Mouse (Mus musculus) gonadal fat pad, adult 2 months (tissue): ENCODE measurements around the gene Hamp. TPM values are rescaled to one million over a fixed set of nuclear protein-coding genes. Genes with fewer than 3 reads are reported as not detected.

Experiments
- DNase-seq: peaks from one replicate; pipeline ENCODE4 v3.0.0-alpha.2; 2012; ENCODE audit warnings: low read depth
- polyA plus RNA-seq: library from polyadenylated mRNA; depleted of rRNA; stranded (reverse); fragments of >200 nt; gene quantifications from 2 replicates; pipeline ENCODE4 v1.2.3, GENCODE M21; 2012; rRNA removed

Hamp gene
- polyA plus RNA-seq, result 0.76 and 8.4 TPM in 2 replicates

DNA sequence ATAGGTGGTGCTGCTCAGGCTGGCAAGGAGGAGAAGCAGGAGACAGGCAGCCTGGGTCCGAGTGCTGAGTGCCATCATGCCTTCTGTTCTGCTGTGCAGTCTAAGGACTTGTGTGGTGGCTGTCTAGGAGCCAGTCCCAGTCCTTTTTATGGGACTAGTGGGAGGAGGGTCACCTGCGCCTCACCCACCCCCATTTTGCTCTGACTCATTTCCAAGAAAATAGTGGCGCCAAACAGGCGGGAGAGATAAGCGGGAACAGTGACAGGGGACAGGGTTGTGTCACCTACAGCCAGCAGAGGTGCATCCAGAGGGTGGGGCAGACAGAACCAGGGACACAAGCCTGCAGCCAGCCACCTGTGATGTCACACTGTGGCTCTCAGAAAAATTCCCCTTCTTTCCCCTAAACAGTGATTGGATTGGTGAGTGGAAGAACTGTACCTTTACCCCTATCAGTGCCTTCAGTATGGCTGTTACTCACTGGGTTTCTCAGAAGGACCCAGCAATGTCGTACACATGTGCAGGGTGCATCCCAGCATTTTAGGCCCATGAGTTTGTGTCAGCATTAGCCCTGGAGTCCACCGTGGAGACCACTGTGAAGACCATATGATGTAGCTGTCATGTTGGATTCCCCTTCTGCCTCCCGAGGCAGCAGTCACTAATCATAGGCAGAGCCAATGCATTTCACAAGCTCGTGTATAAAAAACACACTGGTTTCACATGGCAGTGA is at the start of gene Hamp:
Gene Hamp, minus strand, starts transcription at position 124 of the 727 bp plus-strand sequence.
- DNase-seq, result no peak

DNA sequence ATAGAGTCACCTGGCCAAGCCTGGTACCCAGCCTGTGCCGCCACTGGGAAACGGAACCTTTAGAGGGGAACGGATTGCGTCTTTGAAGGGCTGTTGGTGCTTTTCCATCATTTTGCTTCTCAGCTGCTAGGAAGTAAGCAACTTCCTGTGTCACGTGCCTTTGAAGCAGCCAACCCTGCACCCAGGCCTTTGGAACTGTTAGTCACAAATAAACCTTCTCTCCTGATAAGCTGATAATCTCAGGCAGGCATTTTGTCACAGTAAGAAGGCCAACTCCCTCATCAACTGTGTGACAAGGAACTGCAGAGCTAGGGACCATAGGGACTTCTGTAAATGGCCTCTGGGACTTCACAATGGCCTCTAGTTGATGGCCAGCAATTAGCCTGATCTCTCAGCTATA is 48.3 kb upstream of the Hamp start:
- DNase-seq, result no peak

DNA sequence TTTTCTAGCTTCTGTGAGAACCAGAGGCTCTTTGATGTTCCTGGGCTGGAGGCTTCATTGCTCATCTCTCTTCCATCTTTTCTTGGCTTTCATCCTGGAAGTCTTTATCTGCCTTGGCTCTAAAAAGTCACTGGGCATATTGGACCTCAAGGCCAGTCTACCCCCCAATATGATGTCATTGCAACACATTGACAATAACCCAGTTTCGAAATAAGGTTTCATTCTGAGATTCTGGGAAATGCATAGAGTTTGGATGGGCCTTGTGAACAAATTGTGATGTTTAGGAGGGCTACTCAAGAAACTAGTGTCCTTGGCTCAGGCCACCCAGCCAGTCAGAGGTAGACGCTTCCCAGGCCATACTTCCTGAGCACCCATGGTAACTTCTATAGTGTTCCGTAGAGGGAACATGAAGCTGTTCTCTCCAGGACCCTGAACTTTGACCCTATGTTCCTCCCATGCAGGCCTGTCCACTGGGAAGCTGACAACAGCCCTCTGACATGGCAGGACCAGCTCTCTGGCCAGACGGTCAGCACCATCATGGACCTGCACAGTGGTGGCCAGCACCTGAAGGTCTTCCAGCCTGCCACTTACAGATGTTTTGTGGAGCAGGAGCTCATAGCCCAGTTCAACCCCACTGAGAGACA is 44.8 kb upstream of the Hamp start:
- DNase-seq, result no peak

DNA sequence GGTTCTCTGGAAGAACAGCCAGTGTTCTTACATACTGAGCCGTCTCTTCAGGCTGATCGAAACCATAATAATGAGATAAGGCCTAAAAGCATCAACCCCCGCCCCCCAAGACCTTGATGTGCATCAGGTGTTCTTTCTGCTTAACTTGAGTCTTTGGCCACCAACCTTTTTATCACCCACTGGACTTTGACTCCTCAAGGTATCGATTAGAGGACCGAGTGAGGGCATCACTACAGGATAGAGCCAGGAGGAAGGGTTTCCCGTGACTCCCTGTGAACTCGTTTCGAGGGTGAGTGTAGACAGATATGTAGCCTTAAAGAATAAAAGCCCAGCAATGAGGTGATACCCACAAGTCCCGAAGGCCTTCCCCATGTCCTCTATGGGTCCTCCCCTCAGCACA is 41.5 kb upstream of the Hamp start:
- DNase-seq, result no peak

DNA sequence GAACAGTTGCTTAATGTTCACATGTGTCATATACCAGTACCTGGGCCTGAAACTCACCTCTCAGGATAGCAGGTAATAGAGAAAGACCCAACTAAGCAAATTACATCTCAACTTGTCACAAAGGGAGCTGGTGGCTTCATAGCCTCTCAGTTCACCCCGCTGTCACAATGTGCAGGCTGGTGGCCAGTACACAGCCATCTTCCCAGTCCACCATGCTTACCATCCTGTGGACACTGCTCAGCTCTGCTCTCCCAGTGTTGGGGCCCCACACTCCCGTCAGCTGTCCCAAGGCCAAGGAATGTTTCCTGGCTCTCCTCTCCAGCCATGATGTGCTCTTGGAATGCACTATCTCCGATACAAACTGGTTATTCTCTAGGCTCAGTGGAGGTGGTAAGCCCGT is 37.9 kb upstream of the Hamp start:
- no peak for DNase-seq

DNA sequence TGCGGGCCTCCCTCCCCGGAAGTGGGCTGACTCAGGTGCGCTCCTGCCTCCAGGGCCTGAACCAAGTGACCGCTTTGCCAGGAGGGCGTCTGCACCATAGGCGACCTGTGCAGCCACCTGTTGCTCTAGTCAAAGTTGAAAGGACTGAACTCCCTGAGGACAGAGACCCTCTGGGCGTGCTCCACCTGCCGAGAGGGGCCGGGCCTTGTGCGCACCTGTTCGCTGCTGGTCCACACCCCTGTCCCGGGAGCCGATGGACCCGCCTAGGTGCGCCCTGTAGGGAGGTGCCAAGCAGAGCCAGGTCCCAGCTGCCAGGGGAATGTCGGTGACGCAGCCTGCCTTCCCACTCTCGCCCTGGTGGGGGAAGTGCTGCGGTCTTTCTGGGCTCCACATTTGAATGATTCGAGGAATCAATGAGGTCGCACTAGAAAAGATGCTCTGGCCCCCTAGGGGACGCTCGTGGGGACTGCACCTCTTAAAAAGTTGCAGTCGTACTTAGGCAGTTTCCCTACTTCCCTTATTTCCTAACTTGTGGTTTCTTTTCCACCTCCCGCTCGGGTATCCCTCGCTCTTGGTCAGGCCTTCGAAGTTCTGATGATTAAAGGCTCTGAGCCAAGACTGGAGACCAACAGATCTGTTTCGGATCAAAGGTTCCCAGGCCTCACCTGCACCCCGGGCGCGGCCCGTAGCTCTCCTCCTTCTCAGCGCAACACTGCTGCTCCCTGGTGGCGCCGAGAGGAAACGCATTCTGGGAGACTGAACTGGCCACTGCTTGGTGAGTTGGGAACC is 29.9 kb upstream of the Hamp start, which contains the start of gene Fam187b:
Gene Fam187b, plus strand, starts transcription at position 290 of the 789 bp plus-strand sequence.
- peak; percentile 62 for DNase-seq

DNA sequence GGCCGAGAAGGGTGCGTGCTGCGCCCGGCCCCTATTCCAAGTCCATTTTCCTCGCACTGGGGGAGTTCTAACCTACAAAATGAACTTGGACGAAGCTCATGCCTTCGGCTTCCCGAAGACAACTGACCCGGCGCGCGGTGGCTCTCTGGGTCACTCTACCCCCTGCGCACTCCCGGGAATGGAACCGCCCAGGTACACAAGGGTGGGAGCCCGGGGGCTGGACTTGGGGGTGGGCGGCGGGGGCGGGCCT is 29.3 kb upstream of the Hamp start, which contains the start of gene Lsr:
Gene Lsr, minus strand, starts transcription at position 214 of the 250 bp plus-strand sequence.
- DNase-seq, result no peak

DNA sequence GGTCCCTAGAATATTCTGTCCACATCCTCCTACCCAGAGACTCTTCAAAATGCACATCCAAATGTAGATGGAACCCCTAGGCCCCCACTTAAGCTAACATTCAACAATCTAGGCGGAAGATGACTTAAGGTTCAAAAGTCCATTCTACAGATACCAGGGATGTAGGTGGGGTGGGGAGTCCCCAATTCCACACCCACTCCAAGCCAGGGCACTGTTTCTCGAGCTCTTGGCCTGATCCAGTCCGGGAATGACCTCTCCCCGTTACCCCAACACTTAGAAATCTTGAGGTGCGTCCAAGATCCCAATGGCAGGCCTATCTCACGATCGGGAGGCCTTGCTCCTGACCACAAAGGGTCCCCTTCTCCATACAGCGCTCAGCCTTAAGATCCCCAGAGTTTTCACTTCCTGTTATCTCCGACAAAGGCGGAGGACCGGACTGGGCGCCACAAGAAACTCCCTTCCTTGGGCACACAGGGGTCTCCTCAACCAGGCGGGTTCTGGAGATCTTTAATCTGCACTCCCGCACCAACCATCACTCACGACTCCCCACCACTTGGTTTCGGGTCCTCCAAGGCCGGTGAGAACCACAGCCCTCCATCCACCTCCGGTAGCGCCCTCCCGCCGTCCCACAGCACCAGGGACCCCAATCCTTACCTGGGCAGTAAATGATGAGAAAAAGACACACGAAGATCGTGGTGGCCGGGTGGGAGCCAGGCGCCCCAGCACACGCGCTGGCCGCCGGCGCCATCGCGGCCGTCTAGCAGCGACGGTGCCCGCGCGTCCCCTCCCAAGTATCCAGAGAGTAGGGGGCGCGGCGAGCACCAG is 28.8 kb upstream of the Hamp start:
- DNase-seq, result no peak

DNA sequence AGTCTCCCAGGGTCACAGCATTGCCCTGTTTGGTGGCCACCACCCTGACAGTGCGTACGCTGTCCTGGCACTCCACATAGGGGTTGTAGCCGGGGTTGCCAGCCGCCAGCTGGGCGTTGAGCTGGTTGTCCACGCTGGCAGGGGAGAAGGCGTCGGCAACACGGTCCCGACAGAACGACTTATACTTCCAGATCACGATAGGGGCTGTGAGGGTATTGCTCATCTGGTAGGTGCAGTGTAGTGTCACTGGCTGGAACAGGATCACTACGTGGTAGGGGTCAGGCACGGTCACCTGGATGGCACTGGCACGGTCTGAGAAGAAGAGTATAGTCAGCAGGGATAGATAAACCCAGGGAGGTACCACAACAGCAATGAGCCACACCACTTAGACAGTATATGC is 28.1 kb upstream of the Hamp start:
- no peak for DNase-seq

DNA sequence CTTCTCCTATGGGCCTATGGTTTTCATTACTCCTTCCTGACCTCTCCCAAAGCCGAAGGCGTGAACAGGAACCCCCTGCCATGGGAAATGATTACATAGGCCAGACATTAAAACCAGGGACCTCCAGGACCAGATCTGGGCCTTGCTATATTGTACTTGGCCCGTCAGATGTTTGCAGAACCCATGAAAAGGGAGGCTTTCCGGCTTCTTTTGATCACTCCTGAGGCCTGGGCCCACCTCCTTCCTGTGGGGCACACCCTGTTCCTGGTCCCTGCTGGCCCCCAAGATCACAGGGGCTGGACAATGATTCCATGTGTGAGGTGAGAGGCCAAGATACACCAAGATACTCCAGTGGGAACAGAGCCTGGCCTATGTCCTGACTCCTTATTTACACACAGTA is 25.3 kb upstream of the Hamp start:
- DNase-seq, result no peak

DNA sequence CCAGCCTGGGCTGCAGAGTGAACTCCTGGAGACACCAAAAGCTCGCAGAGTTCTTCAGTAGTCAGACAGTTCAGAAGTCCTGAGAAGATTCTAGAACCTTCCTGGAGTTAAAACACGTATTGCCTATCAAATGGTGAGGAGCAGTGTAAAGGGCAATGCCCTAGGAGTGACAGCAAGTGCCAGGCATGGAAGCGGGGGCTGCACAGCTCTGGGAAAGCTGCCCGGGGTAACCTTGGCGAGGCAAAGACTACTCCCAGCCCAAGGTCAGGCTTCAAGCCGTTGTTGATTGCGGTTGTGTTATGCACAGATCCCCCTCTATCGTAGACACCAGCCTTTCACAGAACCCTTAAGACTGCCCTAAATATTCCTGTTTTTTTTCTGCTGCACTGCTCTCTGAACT is 24.8 kb upstream of the Hamp start:
- DNase-seq, result no peak

DNA sequence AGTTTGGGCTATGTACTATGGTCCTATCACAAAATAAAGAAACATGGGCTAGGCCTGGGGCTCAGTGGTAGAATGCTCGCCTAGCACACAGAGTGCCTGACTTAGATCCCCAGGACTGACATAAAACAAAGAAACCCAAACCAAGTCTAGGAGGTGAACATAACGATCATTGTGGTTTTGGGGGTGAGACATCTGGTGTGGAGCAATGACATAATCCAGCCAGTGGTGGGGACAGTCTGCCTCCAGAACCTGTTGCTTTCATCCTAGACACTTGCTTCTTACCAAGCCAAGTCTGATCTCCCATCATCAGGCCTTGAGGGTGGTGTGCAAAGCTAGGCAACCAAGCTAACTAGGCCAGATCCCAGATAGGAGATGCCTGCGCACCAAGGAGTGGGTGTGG is 22.8 kb upstream of the Hamp start:
- DNase-seq, result no peak

DNA sequence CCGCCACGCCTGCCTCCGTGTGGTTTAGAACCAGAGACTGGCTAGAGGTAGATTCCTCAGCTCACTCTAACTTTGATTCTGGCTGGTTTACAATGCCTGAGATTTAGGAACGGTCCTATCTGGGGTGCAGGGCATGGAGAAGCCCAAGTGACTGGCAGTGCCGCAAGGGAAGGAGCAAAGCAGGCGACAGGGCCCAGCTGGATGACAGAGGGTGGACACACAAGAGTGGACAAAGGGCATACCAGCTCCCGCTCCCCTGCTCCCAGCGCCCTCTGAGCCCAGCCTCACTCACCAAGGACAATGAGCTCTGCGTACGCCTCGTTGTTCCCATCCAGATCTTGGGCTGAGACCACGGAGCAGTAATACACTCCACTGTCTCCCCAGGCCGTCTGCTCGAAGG is 21.8 kb upstream of the Hamp start:
- DNase-seq, result no peak

DNA sequence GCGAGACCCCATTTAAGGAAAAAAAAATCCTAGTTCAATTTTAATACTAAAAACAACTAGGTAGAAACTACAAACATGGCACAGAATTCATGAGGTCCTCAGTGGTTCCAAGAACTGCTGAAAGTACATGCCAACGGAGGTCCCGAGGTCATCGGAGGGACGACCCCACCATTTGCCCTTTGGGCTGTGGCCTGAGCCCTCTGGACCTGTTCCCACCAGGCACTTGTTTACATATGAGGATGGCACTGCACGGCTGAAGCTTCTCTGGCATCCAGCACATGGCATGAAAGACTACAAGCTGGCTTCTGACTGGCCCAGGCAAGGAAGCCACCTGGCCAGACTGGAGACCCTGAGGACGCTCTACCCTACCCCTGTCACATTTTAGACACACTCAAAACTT is 20.5 kb upstream of the Hamp start:
- DNase-seq, result no peak

DNA sequence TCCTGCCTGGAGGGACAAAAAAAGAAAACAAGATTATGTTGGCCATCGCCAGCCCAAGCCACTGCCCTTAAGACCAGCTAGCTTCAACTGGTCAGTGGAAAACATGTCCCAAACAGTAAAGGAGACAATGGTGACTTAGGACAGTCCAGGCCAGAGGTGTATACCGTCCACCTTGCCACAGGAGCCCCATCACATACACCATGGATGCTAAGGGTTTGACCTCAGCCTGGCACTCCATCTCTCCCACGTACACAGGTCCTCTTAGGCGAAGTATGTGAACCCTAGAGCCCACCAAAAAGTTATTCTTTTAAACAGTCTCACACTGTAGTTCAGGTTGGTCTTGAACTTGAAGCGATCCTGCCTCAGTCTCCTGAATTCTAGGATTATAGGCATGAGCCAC is 19.0 kb upstream of the Hamp start:
- no peak for DNase-seq

DNA sequence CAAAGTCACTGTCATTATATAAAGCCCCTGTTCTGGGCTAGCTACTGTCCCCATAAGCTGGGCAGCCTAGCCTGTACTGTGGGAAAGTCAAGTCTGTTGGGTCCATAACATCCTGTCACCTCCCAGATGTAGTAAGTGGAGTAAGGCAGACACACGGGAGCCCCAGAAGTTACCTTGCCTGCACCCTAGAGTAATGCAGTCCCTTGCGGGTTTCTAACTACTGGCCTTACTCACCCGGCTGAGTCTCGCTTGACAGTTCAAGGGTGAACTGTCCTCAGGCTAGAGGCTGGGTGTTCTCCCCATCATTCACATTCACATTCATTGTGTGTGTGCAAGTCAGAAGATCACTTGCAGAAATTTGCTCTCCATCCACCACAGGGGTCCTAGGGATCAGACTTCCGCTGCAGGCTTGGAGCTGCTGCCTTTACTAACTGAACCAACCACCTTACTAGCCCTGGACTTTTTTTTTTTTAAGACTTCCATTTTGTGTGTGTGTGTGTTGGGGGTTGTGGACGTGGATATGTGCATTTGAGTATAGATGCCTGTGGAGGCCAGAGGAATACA is 16.0 kb upstream of the Hamp start:
- no peak for DNase-seq

DNA sequence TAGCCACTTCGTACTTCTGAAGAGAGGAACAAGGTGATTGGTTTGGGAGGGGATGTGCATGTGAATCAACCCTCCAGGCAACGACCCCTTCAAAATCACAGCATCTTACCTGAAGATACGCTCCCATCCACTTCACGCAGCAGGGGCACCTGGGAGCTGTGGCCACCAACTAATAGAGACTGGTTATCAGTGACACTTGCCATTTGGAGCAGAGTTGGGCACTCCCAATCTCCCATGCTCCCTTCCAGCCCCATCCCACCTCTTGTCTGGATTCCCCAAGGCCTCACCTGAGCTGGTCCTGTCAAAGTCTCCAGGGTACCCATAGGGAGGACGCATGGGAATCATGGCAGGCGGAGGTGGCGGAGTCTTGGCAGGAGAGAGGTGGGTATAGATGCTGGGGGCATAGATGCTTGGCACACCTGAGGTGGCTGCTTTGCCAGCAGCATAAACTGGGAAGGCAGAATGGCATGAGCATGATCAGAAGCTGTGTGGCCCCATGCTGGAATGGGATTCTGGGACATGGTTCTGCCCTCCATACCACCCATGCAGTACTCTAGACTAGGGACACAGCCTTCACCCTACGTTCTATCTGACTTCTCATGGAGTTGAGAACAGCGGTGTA is 15.1 kb upstream of the Hamp start:
- no peak for DNase-seq

DNA sequence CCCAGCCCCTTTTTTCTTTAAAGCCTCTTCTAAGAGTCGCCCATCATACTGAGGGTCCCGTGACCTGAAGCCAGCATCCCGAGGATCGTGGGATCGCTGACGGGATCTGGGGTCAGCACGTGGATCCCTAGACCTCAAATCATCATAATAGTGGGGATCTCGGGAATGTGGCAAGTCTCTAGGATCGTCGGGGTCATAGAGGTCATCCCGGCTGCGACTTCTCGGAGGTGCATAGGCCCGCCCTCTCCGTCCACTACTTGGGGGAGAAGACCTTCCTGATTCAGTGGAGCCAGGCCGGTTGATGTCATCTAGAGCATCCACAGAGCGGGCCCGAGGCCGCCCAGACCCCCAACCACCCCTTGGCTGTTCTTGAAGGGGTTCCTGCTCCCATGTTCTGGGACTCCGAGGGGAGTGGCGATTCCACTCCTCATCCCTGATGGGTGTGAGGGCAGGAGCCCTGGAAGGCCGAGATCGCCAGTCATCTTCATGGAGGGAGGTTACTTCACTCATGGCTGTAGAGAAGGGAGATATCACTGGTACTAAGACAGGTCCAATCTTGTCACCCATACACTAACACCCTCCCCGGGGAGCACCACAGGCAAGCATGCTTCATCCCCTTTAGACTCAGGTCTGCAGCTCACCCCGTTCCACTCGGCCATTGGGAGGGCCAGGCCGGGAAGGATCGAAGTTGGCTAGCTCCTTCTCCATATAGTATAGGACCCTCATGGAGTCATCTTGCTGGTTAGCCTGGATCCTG is 14.5 kb upstream of the Hamp start:
- no peak for DNase-seq

DNA sequence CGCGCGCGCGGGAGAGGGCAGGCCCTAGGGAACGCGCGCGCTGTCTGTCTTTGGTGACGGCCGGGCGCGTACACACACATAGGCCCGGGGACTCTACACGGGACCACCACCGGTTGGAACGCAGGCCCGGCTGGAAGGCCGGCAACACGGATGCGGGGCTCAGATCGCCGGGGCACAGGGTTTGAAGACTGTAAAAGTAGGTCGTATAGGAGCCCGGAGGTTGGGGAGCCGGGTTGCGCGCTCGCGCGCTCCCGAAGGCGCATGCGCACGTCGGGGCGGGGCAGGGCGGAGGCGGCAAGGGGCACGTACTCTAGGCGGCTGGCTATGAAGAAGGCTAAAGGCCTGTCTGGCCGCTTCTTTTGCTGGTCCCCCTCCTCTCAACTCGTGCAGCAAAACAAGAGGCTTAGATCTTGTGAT is 13.5 kb upstream of the Hamp start:
- DNase-seq, result peak; percentile 37

DNA sequence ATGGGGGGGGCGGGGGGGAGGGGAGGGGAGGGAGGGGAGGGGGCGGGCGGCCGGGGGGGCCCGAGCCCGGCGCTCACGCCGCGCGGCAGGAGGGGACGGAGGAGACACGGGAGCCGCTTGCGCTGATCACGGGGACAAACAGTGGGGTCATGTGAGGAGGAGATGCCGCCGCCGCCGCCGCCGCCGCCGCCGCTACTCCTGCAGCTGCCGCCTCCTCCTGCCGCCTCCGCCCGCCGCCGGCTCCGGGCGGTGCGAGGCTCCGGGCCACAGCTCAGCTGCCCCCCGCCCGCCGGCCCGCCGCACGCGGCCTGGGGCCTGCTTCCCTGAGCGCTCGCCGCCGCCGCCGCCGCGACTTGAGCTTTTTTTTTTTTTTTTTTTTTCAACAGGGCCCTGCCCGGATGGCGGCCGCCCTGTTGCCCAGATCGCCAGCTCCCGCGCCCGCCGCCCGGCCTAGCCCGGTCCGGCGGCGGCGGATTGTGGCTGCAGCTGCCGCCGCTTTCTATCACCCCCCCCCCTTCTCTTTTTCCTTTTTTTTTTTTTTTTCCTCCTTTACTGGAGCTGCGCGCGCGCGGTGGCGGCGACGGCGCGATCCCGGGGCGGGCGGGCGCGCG is 13.0 kb upstream of the Hamp start, which contains the start of gene Usf2:
Gene Usf2, minus strand, starts transcription at position 48 of the 611 bp plus-strand sequence.
- no peak for DNase-seq
